Mouse (Mus musculus): ENCODE data around the gene Nkx2-1. TPM values are rescaled to one million over a fixed set of nuclear protein-coding genes. Genes with fewer than 3 reads are reported as not detected.

Gene Nkx2-1
- total and polyA plus RNA-seq, 2 experiments = 0.04 TPM; not detected in 1

DNA sequence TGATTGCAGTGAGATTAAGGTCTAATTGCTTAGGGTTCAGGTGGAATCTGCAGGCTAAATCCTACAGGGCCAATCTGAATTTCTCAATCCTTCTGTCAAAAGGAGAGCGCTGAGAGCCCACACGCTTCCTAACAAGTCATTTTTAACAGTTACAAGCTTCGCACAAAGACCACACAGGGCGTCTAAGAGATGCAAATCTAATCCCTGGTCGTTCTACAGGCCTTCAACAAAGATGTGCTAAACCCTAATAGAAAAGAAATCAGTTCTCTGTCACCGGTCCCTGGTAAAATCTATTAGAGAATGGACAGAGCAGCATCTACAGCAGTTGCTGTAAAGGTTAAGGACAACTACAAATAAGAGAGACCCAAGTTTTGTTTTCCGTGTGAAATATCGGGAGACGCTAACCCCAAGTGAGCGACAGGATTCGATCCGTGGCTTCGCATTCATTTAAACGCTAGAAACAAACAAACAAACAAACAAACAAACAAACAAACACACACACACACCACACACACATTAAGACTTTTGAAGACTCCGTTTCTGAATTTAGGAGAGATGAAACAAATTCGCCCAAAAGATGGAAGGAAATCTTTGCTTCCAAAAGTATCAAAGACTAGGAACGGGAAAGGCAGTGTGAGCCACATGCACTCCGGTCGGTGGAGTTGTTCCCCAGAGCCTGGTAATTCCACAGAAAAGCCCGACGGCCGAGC is 16.2 kb downstream of the Nkx2-1 start:
- Histone ChIP-seq H3K36me3 (ENCODE audit: control insufficient read depth, insufficient read depth, low read length) (no peaks in the 10 kb centered on the region), H3K79me2 (ENCODE audit: control insufficient read depth, insufficient read depth, low read length) (no peaks in the 10 kb centered on the region), H3K27me3 (ENCODE audit: control insufficient read depth, insufficient read depth, low read length) (peaks cover 10% of the 10 kb centered on the region; the same call in 1 of the 2 replicates), H3K4me1 (ENCODE audit: control insufficient read depth, insufficient read depth, low read length) (no peaks in the 10 kb centered on the region; the same call in 1 of the 2 replicates), H3K4me3 (ENCODE audit: insufficient read depth, low read depth, low read length) (no peak overlapping the region), H3K27ac (replicated peaks; ENCODE audit: insufficient read depth, low read depth, low read length) (no peak overlapping the region), H3K9ac (ENCODE audit: low read depth, low read length) (no peak overlapping the region)
- TF ChIP-seq POLR2A (IDR thresholded peaks at IDR 0.05; ENCODE audit: extremely low read depth, insufficient read depth, low read length) (no peak), CTCF (IDR thresholded peaks at IDR 0.05; ENCODE audit: low read depth, low read length) (no peak)
- WGBS = 5% methylated on average over 22 of the region's 22 CpGs
- DNase-seq (ENCODE audit: extremely low read depth, low read depth, low spot score) = no peak

DNA sequence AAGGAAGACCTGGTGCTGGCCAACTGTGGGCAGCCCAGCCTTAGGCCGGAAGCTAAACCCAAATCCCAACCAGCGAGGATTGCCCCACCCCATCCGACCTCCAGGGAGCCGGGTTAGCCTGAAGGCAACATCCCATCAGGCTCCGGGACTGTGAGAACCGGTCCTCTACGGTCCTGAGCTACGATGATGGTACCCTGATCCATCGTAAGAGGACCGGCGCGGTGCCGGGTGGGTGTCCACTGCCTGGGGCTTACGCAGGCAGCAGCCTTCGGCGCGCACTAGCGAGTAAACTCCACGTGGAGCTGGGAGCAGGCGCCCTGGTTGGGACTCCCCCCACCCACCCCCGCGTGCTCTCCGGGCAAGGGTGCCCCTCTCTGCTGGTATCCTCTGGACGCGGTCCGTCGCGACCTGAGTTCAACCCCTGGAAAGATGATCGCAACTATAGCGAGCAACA is 16.9 kb downstream of the Nkx2-1 start:
- no peaks in the 10 kb centered on the region for H3K79me2 ChIP-seq (ENCODE audit: control insufficient read depth, insufficient read depth, low read length)
- no peak for DNase-seq (ENCODE audit: extremely low read depth, low read depth, low spot score)
- H3K27me3 ChIP-seq (ENCODE audit: control insufficient read depth, insufficient read depth, low read length) = peaks cover 15% of the 10 kb centered on the region; the same call in 1 of the 2 replicates
- H3K4me3 ChIP-seq (ENCODE audit: insufficient read depth, low read depth, low read length) = no peak overlapping the region
- no peak overlapping the region for H3K9ac ChIP-seq (ENCODE audit: low read depth, low read length)
- H3K36me3 ChIP-seq (ENCODE audit: control insufficient read depth, insufficient read depth, low read length) = no peaks in the 10 kb centered on the region
- H3K27ac ChIP-seq (replicated peaks; ENCODE audit: insufficient read depth, low read depth, low read length) = no peak overlapping the region
- TF ChIP-seq CTCF (IDR thresholded peaks at IDR 0.05; ENCODE audit: low read depth, low read length) (no peak), POLR2A (IDR thresholded peaks at IDR 0.05; ENCODE audit: extremely low read depth, insufficient read depth, low read length) (no peak)
- 2% methylated on average over 30 of the region's 30 CpGs for WGBS
- H3K4me1 ChIP-seq (ENCODE audit: control insufficient read depth, insufficient read depth, low read length) = no peaks in the 10 kb centered on the region

DNA sequence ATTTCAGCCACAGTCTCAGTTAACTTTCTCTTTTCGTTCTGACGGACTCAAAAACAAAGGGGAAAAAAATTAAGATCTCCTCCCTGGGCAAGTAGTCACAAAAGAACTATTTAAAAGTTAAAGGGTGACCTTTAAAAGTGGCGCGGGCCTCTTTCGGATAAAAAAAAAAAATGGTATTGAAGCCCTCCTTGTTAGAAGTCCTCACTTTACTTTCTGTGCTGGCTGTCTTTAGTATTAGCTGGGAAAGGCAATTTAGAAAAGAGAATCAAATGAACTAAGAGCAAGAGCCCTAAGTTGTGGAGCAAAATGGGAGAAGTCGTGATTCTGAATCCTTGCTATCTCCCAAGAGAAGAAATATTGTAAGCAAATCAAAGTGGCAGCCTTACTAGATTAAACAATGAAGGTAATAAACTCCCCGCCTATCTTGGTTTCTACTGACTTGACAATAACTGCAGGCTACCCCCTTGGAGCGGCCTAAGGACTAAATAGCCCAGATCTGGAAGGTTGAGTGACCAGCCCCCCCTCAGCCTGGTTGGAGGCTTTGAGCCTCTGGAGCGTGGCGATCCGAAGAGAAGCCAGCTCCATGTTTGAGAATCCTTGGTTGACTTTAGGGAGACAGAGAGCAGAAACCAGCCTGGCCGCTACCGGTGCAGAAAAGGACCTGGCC is 17.5 kb downstream of the Nkx2-1 start:
- Histone ChIP-seq H3K79me2 (ENCODE audit: control insufficient read depth, insufficient read depth, low read length) (no peaks in the 10 kb centered on the region), H3K27ac (replicated peaks; ENCODE audit: insufficient read depth, low read depth, low read length) (no peak overlapping the region), H3K4me3 (ENCODE audit: insufficient read depth, low read depth, low read length) (no peak overlapping the region), H3K36me3 (ENCODE audit: control insufficient read depth, insufficient read depth, low read length) (no peaks in the 10 kb centered on the region), H3K27me3 (ENCODE audit: control insufficient read depth, insufficient read depth, low read length) (peaks cover 12% of the 10 kb centered on the region; the same call in 1 of the 2 replicates), H3K9ac (ENCODE audit: low read depth, low read length) (no peak overlapping the region), H3K4me1 (ENCODE audit: control insufficient read depth, insufficient read depth, low read length) (no peaks in the 10 kb centered on the region)
- TF ChIP-seq CTCF (IDR thresholded peaks at IDR 0.05; ENCODE audit: low read depth, low read length) = no peak
- no peak for TF ChIP-seq POLR2A (IDR thresholded peaks at IDR 0.05; ENCODE audit: extremely low read depth, insufficient read depth, low read length)
- DNase-seq (ENCODE audit: extremely low read depth, low read depth, low spot score) = no peak
- 26% methylated on average over 13 of the region's 13 CpGs for WGBS

DNA sequence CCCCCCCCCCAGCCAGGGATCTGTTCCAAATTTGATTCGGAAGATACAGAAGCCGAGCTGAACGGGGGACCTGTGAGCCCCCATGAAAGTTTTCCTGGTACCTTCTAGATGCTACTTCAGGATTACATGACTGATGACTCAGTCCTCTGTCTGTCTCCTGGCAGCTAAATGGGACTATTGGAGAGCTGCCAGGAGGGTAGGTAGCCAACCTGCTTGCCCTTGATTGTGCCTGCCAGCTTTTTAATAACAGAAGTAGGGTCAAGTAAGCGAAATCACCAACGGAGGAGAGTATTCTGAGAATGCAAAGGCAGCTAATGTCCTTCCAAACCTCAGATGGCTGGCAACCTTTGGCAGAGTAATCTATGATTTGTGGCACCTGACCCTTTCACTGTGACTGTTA is 18.5 kb downstream of the Nkx2-1 start:
- no peaks in the 10 kb centered on the region for H3K36me3 ChIP-seq (ENCODE audit: control insufficient read depth, insufficient read depth, low read length)
- no peak overlapping the region for H3K9ac ChIP-seq (ENCODE audit: low read depth, low read length)
- TF ChIP-seq CTCF (IDR thresholded peaks at IDR 0.05; ENCODE audit: low read depth, low read length) = no peak
- no peak for TF ChIP-seq POLR2A (IDR thresholded peaks at IDR 0.05; ENCODE audit: extremely low read depth, insufficient read depth, low read length)
- DNase-seq (ENCODE audit: extremely low read depth, low read depth, low spot score) = no peak
- H3K4me1 ChIP-seq (ENCODE audit: control insufficient read depth, insufficient read depth, low read length) = no peaks in the 10 kb centered on the region
- peaks cover 12% of the 10 kb centered on the region; the same call in 1 of the 2 replicates for H3K27me3 ChIP-seq (ENCODE audit: control insufficient read depth, insufficient read depth, low read length)
- no peaks in the 10 kb centered on the region for H3K79me2 ChIP-seq (ENCODE audit: control insufficient read depth, insufficient read depth, low read length)
- WGBS = 67% methylated on average over 5 of the region's 5 CpGs
- H3K4me3 ChIP-seq (ENCODE audit: insufficient read depth, low read depth, low read length) = no peak overlapping the region
- no peak overlapping the region for H3K27ac ChIP-seq (replicated peaks; ENCODE audit: insufficient read depth, low read depth, low read length)

DNA sequence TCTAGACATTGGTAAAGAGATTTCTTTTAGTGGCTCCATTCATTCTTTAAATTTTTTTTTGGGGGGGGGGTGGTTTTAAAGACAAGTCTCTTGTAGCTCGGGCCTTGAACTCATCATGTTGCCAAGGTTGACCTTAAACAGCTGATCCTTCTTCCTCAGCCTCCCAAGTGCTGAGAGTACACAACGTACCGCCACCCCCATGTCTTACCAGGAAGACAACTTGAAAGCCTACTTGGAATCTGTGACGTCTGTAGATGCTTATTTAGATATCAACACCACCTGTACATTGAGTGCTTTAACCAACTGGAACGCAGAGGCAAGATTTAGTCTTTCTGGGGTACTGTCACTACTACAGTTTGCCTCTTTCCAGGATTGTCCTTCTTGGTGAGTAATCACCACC is 21.9 kb downstream of the Nkx2-1 start:
- WGBS = 82% methylated on average over 5 of the region's 5 CpGs
- Histone ChIP-seq H3K36me3 (ENCODE audit: control insufficient read depth, insufficient read depth, low read length) (no peaks in the 10 kb centered on the region), H3K79me2 (ENCODE audit: control insufficient read depth, insufficient read depth, low read length) (no peaks in the 10 kb centered on the region), H3K9ac (ENCODE audit: low read depth, low read length) (no peak overlapping the region), H3K4me3 (ENCODE audit: insufficient read depth, low read depth, low read length) (no peak overlapping the region), H3K27me3 (ENCODE audit: control insufficient read depth, insufficient read depth, low read length) (peaks cover 7% of the 10 kb centered on the region; the same call in 1 of the 2 replicates), H3K4me1 (ENCODE audit: control insufficient read depth, insufficient read depth, low read length) (no peaks in the 10 kb centered on the region), H3K27ac (replicated peaks; ENCODE audit: insufficient read depth, low read depth, low read length) (no peak overlapping the region)
- TF ChIP-seq CTCF (IDR thresholded peaks at IDR 0.05; ENCODE audit: low read depth, low read length) = no peak
- no peak for TF ChIP-seq POLR2A (IDR thresholded peaks at IDR 0.05; ENCODE audit: extremely low read depth, insufficient read depth, low read length)
- DNase-seq (ENCODE audit: extremely low read depth, low read depth, low spot score) = no peak

All from liver, adult 2 months (tissue).